8 mouse cellular contexts compared by ENCODE assay signal in the genomic region with DNA sequence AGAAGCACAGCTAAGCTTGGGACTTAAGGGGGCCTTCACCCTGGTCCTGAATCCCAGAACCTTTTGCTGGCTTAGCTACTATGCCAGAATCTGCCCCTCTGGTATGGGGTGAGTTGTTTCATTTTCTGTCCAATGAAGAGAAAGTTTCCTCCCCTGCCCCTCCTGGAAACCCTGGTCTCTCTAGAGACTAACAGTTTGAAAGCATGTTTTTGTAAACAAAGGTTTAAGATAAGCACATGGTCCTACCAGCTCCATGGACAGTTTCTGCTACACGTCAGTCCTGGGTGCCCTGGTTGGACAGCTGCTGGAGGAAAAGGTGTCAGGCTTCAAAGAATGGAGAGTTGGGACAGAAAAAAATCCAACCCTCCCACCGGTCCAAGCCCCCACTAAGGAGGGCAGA. TPM values are rescaled to one million over a fixed set of nuclear protein-coding genes. Genes with fewer than 3 reads are reported as not detected.
DNase-seq lines count a peak whose midpoint lies in the region; ATAC-seq lines count a peak whose summit lies in the region.

No protein-coding gene starts in this region.

- H3K36me3 ChIP-seq in kidney, embryonic 15.5 days, result peaks cover 41% of the 10 kb centered on the region
- peaks cover 38% of the 10 kb centered on the region for H3K36me3 ChIP-seq in embryonic facial prominence, embryonic 10.5 days (replicated peaks)
- H3K36me3 ChIP-seq in intestine, embryonic 15.5 days, result peaks cover 20% of the 10 kb centered on the region
- H3K36me3 ChIP-seq in midbrain, embryonic 15.5 days (replicated peaks), result peaks cover 18% of the 10 kb centered on the region

- no peak for DNase-seq in kidney, postnatal 10 days
- DNase-seq in embryonic facial prominence, embryonic 10.5 days (ENCODE audit: low spot score), result no peak
- no peak for DNase-seq in yolk sac, embryonic 10.5 days (ENCODE audit: low spot score)
- DNase-seq in adrenal gland, postnatal 36 days, result no peak
- DNase-seq in gastrocnemius, adult 18-20 months (ENCODE audit: low spot score), result no peak

- peak overlapping the region; percentile 91; the same call in 1 of the 2 replicates for H3K9ac ChIP-seq in kidney, embryonic 15.5 days
- H3K9ac ChIP-seq in intestine, embryonic 15.5 days, result peak overlapping the region; percentile 83; the same call in 1 of the 2 replicates
- 0 out of 2 replicates have a peak overlapping the region, but pooled peaks have one; percentile 86 for H3K9ac ChIP-seq in midbrain, embryonic 15.5 days

- H3K4me3 ChIP-seq in kidney, embryonic 15.5 days (replicated peaks), result peak overlapping the region; percentile 87; the same call in 1 of the 2 replicates
- peak overlapping the region; percentile 87; the same call in 1 of the 2 replicates for H3K4me3 ChIP-seq in embryonic facial prominence, embryonic 10.5 days
- H3K4me3 ChIP-seq in intestine, embryonic 15.5 days (replicated peaks), result peak overlapping the region; percentile 77; the same call in 1 of the 2 replicates
- peak overlapping the region; percentile 69; the same call in 1 of the 2 replicates for H3K4me3 ChIP-seq in midbrain, embryonic 15.5 days

- no peak overlapping the region for H3K27ac ChIP-seq in kidney, embryonic 15.5 days
- no peak overlapping the region for H3K27ac ChIP-seq in embryonic facial prominence, embryonic 10.5 days (replicated peaks)
- H3K27ac ChIP-seq in intestine, embryonic 15.5 days, result no peak overlapping the region
- H3K27ac ChIP-seq in midbrain, embryonic 15.5 days, result no peak overlapping the region

- no peak for ATAC-seq in kidney, embryonic 15.5 days (replicated peaks; ENCODE audit: low FRiP score)
- ATAC-seq in intestine, embryonic 15.5 days, result no peak
- no peak for ATAC-seq in midbrain, embryonic 15.5 days (replicated peaks)

- peaks cover 20% of the 10 kb centered on the region for H3K4me1 ChIP-seq in kidney, embryonic 15.5 days
- H3K4me1 ChIP-seq in embryonic facial prominence, embryonic 10.5 days, result peaks cover 31% of the 10 kb centered on the region
- H3K4me1 ChIP-seq in intestine, embryonic 15.5 days (replicated peaks), result peaks cover 12% of the 10 kb centered on the region; the same call in 1 of the 2 replicates
- peaks cover 27% of the 10 kb centered on the region for H3K4me1 ChIP-seq in midbrain, embryonic 15.5 days

- no peaks in the 10 kb centered on the region for H3K9me3 ChIP-seq in kidney, embryonic 15.5 days (replicated peaks)
- no peaks in the 10 kb centered on the region for H3K9me3 ChIP-seq in embryonic facial prominence, embryonic 10.5 days
- no peaks in the 10 kb centered on the region for H3K9me3 ChIP-seq in intestine, embryonic 15.5 days
- no peaks in the 10 kb centered on the region for H3K9me3 ChIP-seq in midbrain, embryonic 15.5 days

- WGBS in kidney, embryonic 15.5 days, result 59% methylated on average over 2 of the region's 2 CpGs
- 72% methylated on average over 2 of the region's 2 CpGs for WGBS in embryonic facial prominence, embryonic 10.5 days
- 33% methylated on average over 2 of the region's 2 CpGs for WGBS in intestine, embryonic 15.5 days
- 78% methylated on average over 2 of the region's 2 CpGs for WGBS in midbrain, embryonic 15.5 days

- H3K4me2 ChIP-seq in kidney, embryonic 15.5 days, result peak overlapping the region; percentile 92
- H3K4me2 ChIP-seq in intestine, embryonic 15.5 days (replicated peaks), result peak overlapping the region; percentile 84
- peak overlapping the region; percentile 82 for H3K4me2 ChIP-seq in midbrain, embryonic 15.5 days

- H3K27me3 ChIP-seq in kidney, embryonic 15.5 days, result no peaks in the 10 kb centered on the region
- no peaks in the 10 kb centered on the region for H3K27me3 ChIP-seq in embryonic facial prominence, embryonic 10.5 days (replicated peaks; ENCODE audit: low read depth, poor library complexity, severe bottlenecking)
- no peaks in the 10 kb centered on the region for H3K27me3 ChIP-seq in intestine, embryonic 15.5 days (replicated peaks)
- no peaks in the 10 kb centered on the region for H3K27me3 ChIP-seq in midbrain, embryonic 15.5 days (replicated peaks)

RNA-seq across cellular contexts. Expression of a gene that starts 1.4 kb away (rescaled TPM):
- 24.9 and 26.8 TPM in 2 replicates for polyA plus RNA-seq in kidney, embryonic 15.5 days (2015; fragmentation: Nextera tagmentation; extraction: Ambion mirVana)
- polyA plus RNA-seq in embryonic facial prominence, embryonic 10.5 days (2016; fragmentation: Nextera tagmentation; extraction: Ambion mirVana), result 22.9 and 27.2 TPM in 2 replicates
- polyA plus RNA-seq in intestine, embryonic 15.5 days (2015; fragmentation: Nextera tagmentation; extraction: Ambion mirVana), result 25.2 TPM in 2 replicates
- polyA plus RNA-seq in midbrain, embryonic 15.5 days (2015; fragmentation: Nextera tagmentation; extraction: Ambion mirVana), result 27.6 and 27.7 TPM in 2 replicates
- 10 to 100 TPM; 13.7 to 16.8 TPM for total RNA-seq in adrenal gland, postnatal 36 days (2021)
- total RNA-seq in gastrocnemius, adult 18-20 months (2021), result 1 to 10 TPM; 3.6 to 3.7 TPM

RNA-seq across cellular contexts. Expression of a gene that starts 1.4 kb away (rescaled TPM):
- 29.3 and 33.3 TPM in 2 replicates for polyA plus RNA-seq in kidney, embryonic 15.5 days (2015; fragmentation: Nextera tagmentation; extraction: Ambion mirVana)
- 20.7 and 21.8 TPM in 2 replicates for polyA plus RNA-seq in embryonic facial prominence, embryonic 10.5 days (2016; fragmentation: Nextera tagmentation; extraction: Ambion mirVana)
- 27.6 and 28.3 TPM in 2 replicates for polyA plus RNA-seq in intestine, embryonic 15.5 days (2015; fragmentation: Nextera tagmentation; extraction: Ambion mirVana)
- 59.2 and 63.3 TPM in 2 replicates for polyA plus RNA-seq in midbrain, embryonic 15.5 days (2015; fragmentation: Nextera tagmentation; extraction: Ambion mirVana)
- total RNA-seq in adrenal gland, postnatal 36 days (2021), result 10 to 100 TPM; 38.0 to 43.7 TPM
- total RNA-seq in gastrocnemius, adult 18-20 months (2021), result 100 to 1,000 TPM in 1 of 2 experiments, 10 to 100 TPM in 1; 90.4 to 115 TPM

RNA-seq across cellular contexts. Expression of a gene that starts 10.4 kb away (rescaled TPM):
- 30.8 and 36.5 TPM in 2 replicates for polyA plus RNA-seq in kidney, embryonic 15.5 days (2015; fragmentation: Nextera tagmentation; extraction: Ambion mirVana)
- 32.3 and 34.8 TPM in 2 replicates for polyA plus RNA-seq in embryonic facial prominence, embryonic 10.5 days (2016; fragmentation: Nextera tagmentation; extraction: Ambion mirVana)
- 26.1 and 26.6 TPM in 2 replicates for polyA plus RNA-seq in intestine, embryonic 15.5 days (2015; fragmentation: Nextera tagmentation; extraction: Ambion mirVana)
- 45.7 and 46.0 TPM in 2 replicates for polyA plus RNA-seq in midbrain, embryonic 15.5 days (2015; fragmentation: Nextera tagmentation; extraction: Ambion mirVana)
- total RNA-seq in adrenal gland, postnatal 36 days (2021), result 10 to 100 TPM; 24.9 to 33.9 TPM
- 10 to 100 TPM; 15.4 to 17.6 TPM for total RNA-seq in gastrocnemius, adult 18-20 months (2021)

RNA-seq across cellular contexts. Expression of a gene that starts 20.0 kb away (rescaled TPM):
- polyA plus RNA-seq in kidney, embryonic 15.5 days (2015; fragmentation: Nextera tagmentation; extraction: Ambion mirVana), result 44.9 and 45.8 TPM in 2 replicates
- 13.3 and 14.5 TPM in 2 replicates for polyA plus RNA-seq in embryonic facial prominence, embryonic 10.5 days (2016; fragmentation: Nextera tagmentation; extraction: Ambion mirVana)
- 11.9 and 12.2 TPM in 2 replicates for polyA plus RNA-seq in intestine, embryonic 15.5 days (2015; fragmentation: Nextera tagmentation; extraction: Ambion mirVana)
- 21.8 and 24.0 TPM in 2 replicates for polyA plus RNA-seq in midbrain, embryonic 15.5 days (2015; fragmentation: Nextera tagmentation; extraction: Ambion mirVana)
- total RNA-seq in adrenal gland, postnatal 36 days (2021), result 10 to 100 TPM; 20.2 to 22.2 TPM
- total RNA-seq in gastrocnemius, adult 18-20 months (2021), result 1 to 10 TPM in 1 of 2 experiments, under 1 TPM in 1; 0.88 to 1.5 TPM

RNA-seq across cellular contexts. Expression of a gene that starts 20.1 kb away (rescaled TPM):
- polyA plus RNA-seq in kidney, embryonic 15.5 days (2015; fragmentation: Nextera tagmentation; extraction: Ambion mirVana), result 142 and 148 TPM in 2 replicates
- 139 and 145 TPM in 2 replicates for polyA plus RNA-seq in embryonic facial prominence, embryonic 10.5 days (2016; fragmentation: Nextera tagmentation; extraction: Ambion mirVana)
- polyA plus RNA-seq in intestine, embryonic 15.5 days (2015; fragmentation: Nextera tagmentation; extraction: Ambion mirVana), result 110 and 122 TPM in 2 replicates
- polyA plus RNA-seq in midbrain, embryonic 15.5 days (2015; fragmentation: Nextera tagmentation; extraction: Ambion mirVana), result 156 and 169 TPM in 2 replicates
- 100 to 1,000 TPM in 1 of 2 experiments, 10 to 100 TPM in 1; 94.9 to 125 TPM for total RNA-seq in adrenal gland, postnatal 36 days (2021)
- total RNA-seq in gastrocnemius, adult 18-20 months (2021), result 10 to 100 TPM; 18.7 to 23.3 TPM
